Mouse (Mus musculus) gastrocnemius, adult 2 months (tissue): ENCODE measurements around the gene Lysmd1. TPM values are rescaled to one million over a fixed set of nuclear protein-coding genes. Genes with fewer than 3 reads are reported as not detected.

Experiments
- DNase-seq: peaks from one replicate; pipeline ENCODE4 v3.0.0; 2022
- H3K27ac ChIP-seq: fragments of 200-600 bp; 2 replicates; pipeline ENCODE4 v1.8.1; 2022; ENCODE audit warnings: mild to moderate bottlenecking
- H3K4me3 ChIP-seq: fragments of 200-600 bp; 2 replicates; pipeline ENCODE4 v1.8.1; 2022; ENCODE audit warnings: mild to moderate bottlenecking, moderate library complexity
- CTCF ChIP-seq: fragments of 200-600 bp; IDR thresholded peaks from 2 replicates; pipeline ENCODE4 v1.8.1; 2022; ENCODE audit warnings: antibody characterized with exemption, mild to moderate bottlenecking, moderate library complexity
- intact Hi-C: fragments of 180-260 bp; cut with DNase I; formaldehyde crosslinking; loops from one replicate; pipeline ENCODE4 v1.15.1; 2025
- total RNA-seq, 2 experiments: library from RNA; stranded (reverse); gene quantifications; 2 replicates each; pipeline ENCODE4 v1.2.3; 2021

Gene Lysmd1
- total RNA-seq, 2 experiments from 2014 or later = 6.7 to 7.2 TPM

- intact Hi-C loops = loop anchor here (5.0 kb wide), 1 partner anchor 54 kb away; the partner anchor contains the start of gene Gabpb2
- H3K4me3 ChIP-seq = peak overlapping the region; percentile 98
- no peak for TF ChIP-seq CTCF
- peak overlapping the region; percentile 94 for H3K27ac ChIP-seq
- peak; percentile 94 for DNase-seq
Observed at GRCm38 (mm10) chr3:95163419-95164255, 29.7 kb downstream of the Lysmd1 start.

- Histone ChIP-seq H3K27ac (peak overlapping the region; percentile 94), H3K4me3 (peak overlapping the region; percentile 98)
- no peak for TF ChIP-seq CTCF
- intact Hi-C loops = loop anchor here (5.0 kb wide), 1 partner anchor 53 kb away; the partner anchor contains the start of gene Gabpb2
- no peak for DNase-seq
Observed at GRCm38 (mm10) chr3:95164256-95164550, 30.3 kb downstream of the Lysmd1 start.

GRCm38 (mm10) chr3:95164840-95165239, 31.0 kb downstream of the Lysmd1 start:
- no peak for DNase-seq
- no peak for TF ChIP-seq CTCF
- intact Hi-C loops = loop anchor here (5.0 kb wide), 1 partner anchor 52 kb away; the partner anchor contains the start of gene Gabpb2
- peak overlapping the region; percentile 94 for H3K27ac ChIP-seq
- peak overlapping the region; percentile 98 for H3K4me3 ChIP-seq

- Histone ChIP-seq H3K27ac (0 out of 2 replicates have a peak overlapping the region, but pooled peaks have one; percentile 12), H3K4me3 (no peak overlapping the region)
- no peak for DNase-seq
- TF ChIP-seq CTCF = no peak
- intact Hi-C loops = no loop called here
Observed at GRCm38 (mm10) chr3:95169996-95170395, 36.1 kb downstream of the Lysmd1 start.

- Histone ChIP-seq H3K4me3 (no peak overlapping the region), H3K27ac (peak overlapping the region; percentile 31; the same call in 1 of the 2 replicates)
- peak; percentile 27 for DNase-seq
- TF ChIP-seq CTCF = no peak
- intact Hi-C loops = no loop called here
Observed at GRCm38 (mm10) chr3:95171105-95171504, 37.2 kb downstream of the Lysmd1 start.

- Histone ChIP-seq H3K27ac (peak overlapping the region; percentile 73), H3K4me3 (peak overlapping the region; percentile 61)
- DNase-seq = peak; percentile 42
- intact Hi-C loops = no loop called here
- no peak for TF ChIP-seq CTCF
Observed at GRCm38 (mm10) chr3:95172526-95173255, 38.8 kb downstream of the Lysmd1 start.

GRCm38 (mm10) chr3:95173256-95173949, 39.5 kb downstream of the Lysmd1 start:
- peak; percentile 63 for DNase-seq
- intact Hi-C loops = no loop called here
- H3K4me3 ChIP-seq = peak overlapping the region; percentile 61
- peak overlapping the region; percentile 73 for H3K27ac ChIP-seq
- no peak for TF ChIP-seq CTCF

- peak; percentile 92 for DNase-seq
- Histone ChIP-seq H3K27ac (peak overlapping the region; percentile 73), H3K4me3 (peak overlapping the region; percentile 61)
- peak; percentile 96 for TF ChIP-seq CTCF
- intact Hi-C loops = loop anchor here (1.0 kb wide), 1 partner anchor 32 kb away; the partner anchor contains the start of gene Tnfaip8l2
Observed at GRCm38 (mm10) chr3:95174011-95174592, 40.2 kb downstream of the Lysmd1 start.

GRCm38 (mm10) chr3:95176500-95176899, 42.6 kb downstream of the Lysmd1 start:
- Histone ChIP-seq H3K4me3 (no peak overlapping the region), H3K27ac (no peak overlapping the region)
- DNase-seq = no peak
- intact Hi-C loops = no loop called here
- no peak for TF ChIP-seq CTCF

- intact Hi-C loops = no loop called here
Observed at GRCm38 (mm10) chr3:95177583-95177982, 43.7 kb downstream of the Lysmd1 start.

GRCm38 (mm10) chr3:95178948-95179347, 45.1 kb downstream of the Lysmd1 start:
- TF ChIP-seq CTCF = no peak
- no peak overlapping the region for H3K4me3 ChIP-seq
- intact Hi-C loops = no loop called here

More at GRCm38 (mm10) chr3:95177583-95177982, 43.7 kb downstream of the Lysmd1 start:
- peak overlapping the region; percentile 28; the same call in 1 of the 2 replicates for H3K27ac ChIP-seq
- no peak for DNase-seq
- TF ChIP-seq CTCF = no peak
- H3K4me3 ChIP-seq = no peak overlapping the region

GRCm38 (mm10) chr3:95179890-95180289, 46.0 kb downstream of the Lysmd1 start:
- Histone ChIP-seq H3K27ac (no peak overlapping the region), H3K4me3 (no peak overlapping the region)
- intact Hi-C loops = no loop called here
- DNase-seq = no peak
- no peak for TF ChIP-seq CTCF

More at GRCm38 (mm10) chr3:95178948-95179347, 45.1 kb downstream of the Lysmd1 start:
- 0 out of 2 replicates have a peak overlapping the region, but pooled peaks have one; percentile 28 for H3K27ac ChIP-seq
- no peak for DNase-seq
